Mouse (Mus musculus) CH12.LX (cell line): ENCODE results near the gene Mknk2.

Experiments used
- CTCF ChIP-seq, 2 experiments: IDR thresholded peaks in 1 of 2; conservative IDR thresholded peaks in 1 of 2; 2 replicates each; pipeline ENCODE4 v1.5.1; 2011 to 2012; ENCODE audit warnings: low read depth in 2 of 2, low read length in 2 of 2, improper control_type of control experiment in 1 of 2, inconsistent platforms in 1 of 2, mild to moderate bottlenecking in 1 of 2, moderate library complexity in 1 of 2
- MAX ChIP-seq: IDR thresholded peaks from 2 replicates; pipeline ENCODE4 v1.6.1; 2011; ENCODE audit warnings: low read length, improper control_type of control experiment
- POLR2A ChIP-seq: IDR thresholded peaks from 2 replicates; pipeline ENCODE4 v1.6.1; 2011; ENCODE audit warnings: low read depth, mild to moderate bottlenecking, improper control_type of control experiment, low read length
- ZNF384 ChIP-seq: IDR thresholded peaks from 2 replicates; pipeline ENCODE4 v1.6.1; 2012; ENCODE audit warnings: low read depth, low read length, improper control_type of control experiment, inconsistent platforms

DNA sequence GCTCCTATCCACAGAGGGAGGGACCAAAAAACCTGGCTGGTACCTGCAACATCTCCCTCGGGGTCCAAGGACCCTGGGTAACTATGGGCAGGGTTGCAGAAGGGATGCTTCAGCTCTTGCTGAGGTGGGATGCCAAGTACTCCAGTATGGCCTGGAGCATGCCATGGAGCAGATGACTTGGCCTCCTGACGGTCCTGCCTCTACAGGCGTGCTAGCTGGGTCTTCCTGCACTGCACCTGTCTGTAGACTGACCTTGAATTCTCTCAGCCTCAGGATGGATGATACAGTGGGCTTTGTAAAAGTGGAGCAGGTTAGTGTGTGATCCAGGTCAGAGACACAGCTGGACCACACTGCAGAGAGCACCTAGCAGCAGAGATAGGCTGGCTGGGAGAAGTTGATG, 27.6 kb upstream of the Mknk2 start:
- no peak for TF ChIP-seq MAX
- TF ChIP-seq CTCF (conservative IDR thresholded peaks at IDR 0.05 in 1 of 2, IDR thresholded peaks at IDR 0.05 in 1 of 2; ENCODE audit: low read depth in 2 of 2, low read length in 2 of 2), result no peak
- no peak for TF ChIP-seq POLR2A
- TF ChIP-seq ZNF384, result no peak
